Comparison of ENCODE assay signal across 13 mouse cellular contexts in genomic region chr7:132358709-132359108, GRCm38 (mm10). TPM values are rescaled to one million over a fixed set of nuclear protein-coding genes. Genes with fewer than 3 reads are reported as not detected.
DNase-seq lines count a peak whose midpoint lies in the region; ATAC-seq and TF ChIP-seq lines count a peak whose summit lies in the region.
"Had no signal": no experiment of that assay in that cellular context is flagged by ENCODE, and none has a peak within 500 bp of the region (broad histone marks: within the 10 kb centered on the region; RNA-seq: fewer than 3 reads in every experiment).

No protein-coding gene starts in this region.

- TF ChIP-seq EP300 in lung, postnatal 0 days (IDR thresholded peaks at IDR 0.05) = no peak

- intact Hi-C loops in heart, postnatal 10 days (cut with DNase I) = no loop called here

- H3K27ac ChIP-seq in lung, postnatal 0 days (ENCODE audit: low read length) = no peak overlapping the region
- H3K27ac ChIP-seq in forebrain, embryonic 10.5 days = no peak overlapping the region
- H3K27ac ChIP-seq: forebrain, embryonic 13.5 days; hindbrain, embryonic 13.5 days; midbrain, embryonic 15.5 days had no signal

- TF ChIP-seq CTCF in lung, postnatal 0 days (IDR thresholded peaks at IDR 0.05) = no peak

- ATAC-seq in granulocyte monocyte progenitor cell, adult 5-6 weeks (replicated peaks; ENCODE audit: poor library complexity, severe bottlenecking) = peak; percentile 90
- peak; percentile 57 for ATAC-seq in lung, postnatal 0 days
- ATAC-seq: forebrain, embryonic 13.5 days; midbrain, embryonic 15.5 days had no signal

- H3K9me3 ChIP-seq in lung, postnatal 0 days (ENCODE audit: low read length) = no peaks in the 10 kb centered on the region
- H3K9me3 ChIP-seq in forebrain, embryonic 10.5 days = no peaks in the 10 kb centered on the region
- H3K9me3 ChIP-seq: forebrain, embryonic 13.5 days; hindbrain, embryonic 13.5 days; midbrain, embryonic 15.5 days had no signal

- H3K4me3 ChIP-seq in lung, postnatal 0 days (ENCODE audit: low read depth, low read length) = no peak overlapping the region
- no peak overlapping the region for H3K4me3 ChIP-seq in forebrain, embryonic 10.5 days
- H3K4me3 ChIP-seq: forebrain, embryonic 13.5 days; hindbrain, embryonic 13.5 days; midbrain, embryonic 15.5 days had no signal

- H3K27me3 ChIP-seq in lung, postnatal 0 days (replicated peaks; ENCODE audit: insufficient read depth, low read length) = no peaks in the 10 kb centered on the region
- H3K27me3 ChIP-seq in forebrain, embryonic 10.5 days (ENCODE audit: poor library complexity, severe bottlenecking) = peaks cover 7% of the 10 kb centered on the region; the same call in 1 of the 2 replicates
- H3K27me3 ChIP-seq: forebrain, embryonic 13.5 days; hindbrain, embryonic 13.5 days; midbrain, embryonic 15.5 days had no signal

- no peaks in the 10 kb centered on the region for H3K4me1 ChIP-seq in lung, postnatal 0 days (ENCODE audit: insufficient read depth, low read depth, low read length)
- H3K4me1 ChIP-seq in forebrain, embryonic 10.5 days = peaks cover 34% of the 10 kb centered on the region
- H3K4me1 ChIP-seq: midbrain, embryonic 15.5 days had no signal

- H3K9ac ChIP-seq in lung, postnatal 0 days (replicated peaks; ENCODE audit: low read depth) = no peak overlapping the region
- H3K9ac ChIP-seq: forebrain, embryonic 13.5 days; hindbrain, embryonic 13.5 days; midbrain, embryonic 15.5 days had no signal

- H3K36me3 ChIP-seq in lung, postnatal 0 days (ENCODE audit: insufficient read depth, low read length) = no peaks in the 10 kb centered on the region
- H3K36me3 ChIP-seq in forebrain, embryonic 10.5 days (replicated peaks) = no peaks in the 10 kb centered on the region
- H3K36me3 ChIP-seq: hindbrain, embryonic 13.5 days; midbrain, embryonic 15.5 days had no signal

- peak; percentile 23 for DNase-seq in heart, adult 8-10 months (ENCODE audit: low spot score)
- DNase-seq in heart, postnatal 10 days = no peak
- peak; percentile 19 for DNase-seq in A20 (ENCODE audit: low read depth, low spot score)
- DNase-seq in lung, postnatal 0 days (ENCODE audit: low spot score) = peak; percentile 57
- no peak for DNase-seq in frontal cortex, postnatal 14 days (ENCODE audit: low spot score in 2 of 2)
- no peak for DNase-seq in forebrain, embryonic 10.5 days (ENCODE audit: extremely low spot score, low spot score)
- DNase-seq in right cerebral cortex, adult 2 months (ENCODE audit: low spot score in 2 of 2) = no peak
- DNase-seq: cerebellum, adult 9-11 months; thymus, postnatal 25 days had no signal

- no peak overlapping the region for H3K4me2 ChIP-seq in lung, postnatal 0 days (replicated peaks; ENCODE audit: low read depth, low read length)
- H3K4me2 ChIP-seq: forebrain, embryonic 13.5 days; hindbrain, embryonic 13.5 days; midbrain, embryonic 15.5 days had no signal

- 35% methylated on average over 4 of the region's 4 CpGs for WGBS in lung, postnatal 0 days
- WGBS in forebrain, embryonic 10.5 days = 68% methylated on average over 4 of the region's 4 CpGs

RNA-seq across cellular contexts. Expression of gene Chst15, which starts 41.7 kb away (rescaled TPM):
- 1 to 10 TPM; 5.5 to 8.9 (median 6.6) TPM for total RNA-seq in heart, adult 8-10 months (2022)
- 10 to 100 TPM; 15.3 to 16.7 TPM for total RNA-seq in heart, postnatal 10 days (2021)
- total RNA-seq in granulocyte monocyte progenitor cell, adult 5-6 weeks (2014; fragmentation: Nextera tagmentation) = 10.1 and 22.1 TPM in 2 replicates
- total RNA-seq in granulocyte monocyte progenitor cell, adult 5-6 weeks (2017) = 4.6 and 6.1 TPM in 2 replicates
- 13.1 and 14.1 TPM in 2 replicates for polyA plus RNA-seq in lung, postnatal 0 days (2015; fragmentation: Nextera tagmentation; extraction: Ambion mirVana)
- polyA plus RNA-seq in forebrain, embryonic 10.5 days (2016; fragmentation: Nextera tagmentation; extraction: Ambion mirVana) = 9.2 and 9.7 TPM in 2 replicates

Comparison
In these comparisons a context has a peak if more than half of its experiments do, and no peak if none do; other contexts are left out.
1. DNase-seq: peak in heart, adult 8-10 months (single experiment), A20 (single experiment) and lung, postnatal 0 days (single experiment); none in heart, postnatal 10 days (0 of 2), frontal cortex, postnatal 14 days (0 of 2), forebrain, embryonic 10.5 days (single experiment) and right cerebral cortex, adult 2 months (0 of 2).